Mouse (Mus musculus): Measurements from ENCODE around the gene Ints13.

GRCm38 (mm10) chr6:146613907-146614306, 36.3 kb upstream of the Ints13 start:
- TF ChIP-seq CTCF (IDR thresholded peaks at IDR 0.05; ENCODE audit: borderline replicate concordance, insufficient read depth, low read depth, low read length) (no peak), POLR2A (IDR thresholded peaks at IDR 0.05; ENCODE audit: borderline replicate concordance, insufficient read depth, low read length) (no peak)

Measured in cerebellum, adult 2 months (tissue).